Mouse (Mus musculus) hindbrain, embryonic 11.5 days (tissue): Measurements from ENCODE around the gene Med11. TPM values are rescaled to one million over a fixed set of nuclear protein-coding genes. Genes with fewer than 3 reads are reported as not detected.
"Not testable (repeated sequence)": the region's sequence is repeated elsewhere in the genome, so short reads cannot be mapped to it uniquely, and the experiment has no call there.

ENCODE experiments used
- ATAC-seq: fragments of 200-750 bp; cut with Nextera tagmentation; 2 replicates; pipeline ENCODE4 v1.8.0; 2017; ENCODE audit warnings: mild to moderate bottlenecking, moderate TSS enrichment, moderate library complexity; ENCODE audit not compliant: low FRiP score
- DNase-seq: peaks from one replicate; pipeline ENCODE4 v3.0.0-alpha.2; 2015; ENCODE audit warnings: low spot score
- H3K27ac ChIP-seq: fragments of 300-500 bp; sonication (generic); 2 replicates; pipeline ENCODE4 v1.5.1; 2014; ENCODE audit warnings: mild to moderate bottlenecking, low read depth, low read length
- H3K27me3 ChIP-seq: fragments of 300-500 bp; sonication (generic); 2 replicates; pipeline ENCODE4 v1.6.1; 2014; ENCODE audit warnings: mild to moderate bottlenecking, low read length, moderate library complexity, mixed read lengths; ENCODE audit not compliant: control insufficient read depth, insufficient read depth
- H3K36me3 ChIP-seq: fragments of 300-500 bp; sonication (generic); 2 replicates; pipeline ENCODE4 v1.6.1; 2014; ENCODE audit warnings: mild to moderate bottlenecking, low read length, moderate library complexity, mixed read lengths; ENCODE audit not compliant: control insufficient read depth, insufficient read depth
- H3K4me1 ChIP-seq: fragments of 300-500 bp; sonication (generic); replicated peaks from 2 replicates; pipeline ENCODE4 v1.6.1; 2014; ENCODE audit warnings: low read length, mixed read lengths; ENCODE audit not compliant: control insufficient read depth, insufficient read depth
- H3K4me2 ChIP-seq: fragments of 300-500 bp; sonication (generic); replicated peaks from 2 replicates; pipeline ENCODE4 v1.6.1; 2014; ENCODE audit warnings: mild to moderate bottlenecking, low read depth, low read length
- H3K4me3 ChIP-seq: fragments of 300-500 bp; sonication (generic); 2 replicates; pipeline ENCODE4 v1.5.1; 2014; ENCODE audit warnings: low read depth, low read length
- H3K9ac ChIP-seq: fragments of 300-500 bp; sonication (generic); 2 replicates; pipeline ENCODE4 v1.6.1; 2014; ENCODE audit warnings: low read depth, low read length
- H3K9me3 ChIP-seq: fragments of 300-500 bp; sonication (generic); 2 replicates; pipeline ENCODE4 v1.6.1; 2016; ENCODE audit warnings: low read length; ENCODE audit not compliant: control insufficient read depth
- whole genome bisulfite sequencing: fragments of 180-500 bp; shearing (Covaris S2); extraction: QIAGEN DNeasy Blood & Tissue Kit; methylation state at CpG from one replicate; pipeline ENCODE4 v1.1.7; 2014; 5-methylcytosine and 5-hydroxymethylcytosine counted together
- polyA plus RNA-seq: library from polyadenylated mRNA; unstranded; fragments of >200 nt; fragmentation: Nextera tagmentation; extraction: Ambion mirVana; gene quantifications from 2 replicates; pipeline ENCODE4 v1.2.1, GENCODE M21; 2014

The Med11 gene
- polyA plus RNA-seq, 1 experiment from 2014 or later = 40.2 TPM

DNA sequence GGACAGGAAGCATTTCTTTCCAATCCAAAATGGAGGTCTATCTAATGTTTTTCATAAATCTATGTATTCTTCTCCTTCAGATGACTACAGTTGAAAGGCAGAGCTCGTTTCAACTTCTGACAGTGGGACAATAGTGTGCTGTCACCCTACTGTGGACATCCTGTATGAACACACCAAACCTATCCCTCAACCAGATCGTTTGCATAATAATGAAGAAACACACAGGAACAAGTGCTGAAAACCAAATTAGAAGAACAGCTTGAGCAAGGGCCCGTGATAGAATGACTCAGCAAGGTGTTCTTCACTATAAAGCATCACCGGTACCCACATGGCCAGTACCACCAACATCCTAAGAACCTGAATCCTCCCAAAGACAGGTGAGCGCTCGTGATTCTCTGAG is 25.1 kb upstream of the Med11 start:
- not testable (repeated sequence) for H3K27ac ChIP-seq, H3K9ac ChIP-seq, H3K4me1 ChIP-seq, H3K36me3 ChIP-seq, DNase-seq, H3K4me3 ChIP-seq, H3K27me3 ChIP-seq, ATAC-seq, H3K9me3 ChIP-seq, H3K4me2 ChIP-seq
- WGBS = 77% methylated on average over 6 of the region's 6 CpGs

DNA sequence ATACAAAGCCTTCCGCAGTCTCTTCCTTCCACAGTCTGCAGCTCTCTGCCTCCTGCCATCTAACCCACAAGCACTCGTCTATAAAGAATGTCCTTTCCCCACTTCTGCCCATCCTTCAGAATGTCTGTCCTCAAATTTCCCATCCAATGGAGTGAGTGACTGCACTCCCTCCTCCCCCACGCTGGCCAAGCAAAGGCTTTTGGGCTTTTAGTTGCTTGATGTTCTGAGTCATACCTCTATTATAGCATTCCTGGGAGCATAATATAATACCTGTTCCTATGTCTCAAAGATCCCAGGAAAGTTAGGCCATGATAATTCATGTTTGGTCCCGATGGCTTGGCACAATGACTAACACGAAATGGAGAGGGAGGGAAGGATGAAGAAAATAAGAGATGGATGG is 20.1 kb upstream of the Med11 start:
- ATAC-seq (no peak), DNase-seq (no peak)
- H3K4me3 ChIP-seq = peak overlapping the region; percentile 88; the same call in 1 of the 2 replicates
- H3K9me3 ChIP-seq = no peaks in the 10 kb centered on the region
- H3K9ac ChIP-seq = peak overlapping the region; percentile 81; the same call in 1 of the 2 replicates
- H3K27ac ChIP-seq = peak overlapping the region; percentile 79
- H3K27me3 ChIP-seq = no peaks in the 10 kb centered on the region
- 35% methylated on average over 5 of the region's 5 CpGs for WGBS
- peak overlapping the region; percentile 38 for H3K4me2 ChIP-seq
- H3K4me1 ChIP-seq = 0 out of 2 replicates have a peak, but pooled peaks cover 4% of the 10 kb centered on the region
- H3K36me3 ChIP-seq = no peaks in the 10 kb centered on the region

DNA sequence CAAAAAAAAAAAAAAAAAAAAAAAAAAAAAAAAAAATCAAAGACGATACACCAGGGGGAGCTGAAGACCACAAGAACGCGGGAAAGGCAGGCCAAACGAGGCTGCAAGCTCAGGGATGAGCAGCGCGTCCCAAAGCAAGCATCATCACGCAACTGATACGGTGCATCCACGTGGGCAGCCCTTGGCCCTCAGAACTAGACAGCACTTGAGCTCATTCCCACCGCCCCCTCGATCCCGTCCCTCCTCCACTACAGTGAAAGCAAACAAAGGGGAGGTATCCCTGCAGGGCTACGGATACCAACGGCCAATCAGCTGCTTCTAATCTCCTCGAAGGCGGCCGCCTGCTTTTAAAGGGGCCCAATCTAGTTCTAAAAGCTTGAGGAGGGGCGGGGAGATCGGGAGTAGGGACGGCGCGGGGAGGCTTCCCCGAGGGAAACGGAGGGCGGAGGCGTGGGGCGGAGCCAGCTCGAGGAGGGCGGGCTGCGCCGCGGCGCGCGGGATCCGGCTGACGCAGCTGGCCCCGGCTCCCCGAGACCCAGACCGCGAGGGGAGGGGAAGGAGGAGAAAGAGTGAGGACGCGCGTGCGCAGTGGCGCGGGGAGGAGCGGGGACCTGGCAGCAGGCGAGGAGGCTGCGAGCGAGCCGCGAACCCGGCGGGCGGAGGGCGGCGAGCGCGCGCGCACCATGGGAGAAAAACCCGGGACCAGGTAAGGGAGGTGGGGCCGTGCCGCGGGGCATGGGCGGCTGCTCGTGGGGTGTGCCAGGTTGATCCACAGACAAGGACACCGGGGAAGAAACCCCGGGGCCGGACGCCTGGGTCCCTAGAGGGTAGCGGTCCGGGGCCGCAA is 19.4 kb upstream of the Med11 start, which contains the start of gene Arrb2:
Arrb2 (plus strand) TSS at position 588 of the 847 bp plus-strand sequence.
- peak; percentile 99 for DNase-seq
- Histone ChIP-seq H3K27me3 (no peaks in the 10 kb centered on the region), H3K27ac (peak within 1 kb of the TSS; percentile 79), H3K9me3 (no peaks in the 10 kb centered on the region), H3K4me3 (peak within 1 kb of the TSS; percentile 88), H3K36me3 (no peaks in the 10 kb centered on the region), H3K4me1 (0 out of 2 replicates have a peak, but pooled peaks cover 4% of the 10 kb centered on the region), H3K4me2 (peak within 1 kb of the TSS; percentile 70), H3K9ac (peak within 1 kb of the TSS; percentile 81)
- under 1% methylated on average over 74 of the region's 75 CpGs for whole genome bisulfite sequencing
- peak; percentile 93 for ATAC-seq

DNA sequence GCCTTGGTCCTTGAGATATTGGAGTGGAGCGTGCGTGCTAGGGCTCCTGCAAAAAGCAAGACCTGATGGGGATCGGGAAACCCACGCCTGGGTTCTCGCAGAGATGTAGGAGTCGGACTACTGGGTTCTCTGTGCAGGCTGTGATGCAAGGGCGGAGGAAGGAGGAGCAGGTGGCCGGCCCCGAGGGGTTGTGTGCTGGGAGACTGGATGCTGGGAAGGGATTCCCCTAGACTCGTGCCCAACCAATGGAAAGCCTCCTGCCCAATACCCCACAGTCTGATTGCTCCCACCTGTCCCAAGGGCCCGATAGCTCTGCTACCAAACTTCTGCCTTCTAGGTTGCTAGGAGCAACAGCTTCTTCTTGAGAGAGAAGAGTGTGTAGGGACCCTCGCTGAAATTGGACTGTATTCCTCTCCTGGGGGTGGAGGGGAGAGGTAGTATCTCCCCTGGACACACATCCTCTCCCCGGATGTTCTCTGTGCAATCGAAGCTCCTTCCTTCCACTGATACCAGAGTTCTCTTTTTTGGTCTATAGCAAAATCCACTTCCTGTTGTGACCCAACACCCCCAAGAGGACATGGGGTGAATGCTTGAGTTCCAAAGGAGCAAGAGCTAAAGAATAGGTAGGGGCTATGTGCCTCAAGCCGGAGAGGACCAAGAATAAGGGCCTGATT is 18.7 kb upstream of the Med11 start:
- Histone ChIP-seq H3K4me3 (peak overlapping the region; percentile 88), H3K27ac (peak overlapping the region; percentile 79), H3K9ac (peak overlapping the region; percentile 81), H3K4me1 (0 out of 2 replicates have a peak, but pooled peaks cover 4% of the 10 kb centered on the region), H3K27me3 (no peaks in the 10 kb centered on the region), H3K36me3 (no peaks in the 10 kb centered on the region), H3K4me2 (peak overlapping the region; percentile 70), H3K9me3 (no peaks in the 10 kb centered on the region)
- ATAC-seq = peak; percentile 60
- WGBS = 10% methylated on average over 15 of the region's 15 CpGs
- DNase-seq = no peak

DNA sequence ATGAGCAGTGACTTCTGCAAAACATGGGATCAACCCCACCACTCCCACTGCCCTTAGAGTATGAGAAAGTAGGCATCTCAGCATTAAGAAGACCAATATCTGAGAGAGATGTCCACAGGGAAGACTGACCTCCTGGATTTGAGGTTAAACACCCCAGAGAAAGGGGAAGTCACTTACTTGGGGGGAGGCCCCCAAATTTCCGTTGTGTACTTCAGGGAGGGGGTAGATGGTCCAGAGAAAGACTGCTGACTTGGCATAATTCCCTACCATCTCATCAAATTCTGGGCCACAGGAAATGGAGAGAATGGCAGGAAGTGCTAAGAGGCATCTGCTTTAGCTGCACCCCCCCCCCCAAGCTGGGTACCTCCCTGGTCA is 18.2 kb upstream of the Med11 start:
- H3K4me2 ChIP-seq = peak overlapping the region; percentile 70
- no peaks in the 10 kb centered on the region for H3K27me3 ChIP-seq
- H3K36me3 ChIP-seq = 0 out of 2 replicates have a peak, but pooled peaks cover 4% of the 10 kb centered on the region
- WGBS = 82% methylated on average over 1 of the region's 1 CpGs
- ATAC-seq (no peak), DNase-seq (no peak)
- H3K9ac ChIP-seq = peak overlapping the region; percentile 81
- 0 out of 2 replicates have a peak, but pooled peaks cover 4% of the 10 kb centered on the region for H3K4me1 ChIP-seq
- H3K27ac ChIP-seq = no peak overlapping the region
- peak overlapping the region; percentile 88 for H3K4me3 ChIP-seq
- H3K9me3 ChIP-seq = no peaks in the 10 kb centered on the region

DNA sequence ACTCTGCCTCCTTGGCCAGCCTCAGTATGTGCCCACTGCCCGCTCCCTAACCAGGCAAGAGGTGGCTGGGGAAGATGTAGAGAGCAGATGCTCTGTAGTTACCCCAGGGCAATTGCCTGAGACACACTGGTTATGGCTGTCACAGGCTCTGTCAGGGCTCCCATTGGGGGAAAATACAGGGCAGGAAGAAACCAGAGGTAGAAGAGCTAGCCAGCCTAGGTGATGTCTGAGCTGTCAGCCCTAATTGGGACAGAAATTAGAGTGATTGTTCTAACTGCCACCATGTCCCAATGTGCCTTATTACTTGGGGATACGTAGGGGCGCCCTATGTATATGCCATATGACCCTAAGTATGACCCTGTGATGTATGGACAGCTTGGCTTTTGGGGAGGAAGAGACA is 17.8 kb upstream of the Med11 start:
- Histone ChIP-seq H3K4me1 (0 out of 2 replicates have a peak, but pooled peaks cover 4% of the 10 kb centered on the region), H3K9ac (no peak overlapping the region), H3K27me3 (no peaks in the 10 kb centered on the region), H3K4me2 (peak overlapping the region; percentile 70), H3K36me3 (0 out of 2 replicates have a peak, but pooled peaks cover 6% of the 10 kb centered on the region), H3K9me3 (no peaks in the 10 kb centered on the region), H3K4me3 (no peak overlapping the region), H3K27ac (no peak overlapping the region)
- ATAC-seq (no peak), DNase-seq (no peak)
- 87% methylated on average over 3 of the region's 3 CpGs for WGBS

DNA sequence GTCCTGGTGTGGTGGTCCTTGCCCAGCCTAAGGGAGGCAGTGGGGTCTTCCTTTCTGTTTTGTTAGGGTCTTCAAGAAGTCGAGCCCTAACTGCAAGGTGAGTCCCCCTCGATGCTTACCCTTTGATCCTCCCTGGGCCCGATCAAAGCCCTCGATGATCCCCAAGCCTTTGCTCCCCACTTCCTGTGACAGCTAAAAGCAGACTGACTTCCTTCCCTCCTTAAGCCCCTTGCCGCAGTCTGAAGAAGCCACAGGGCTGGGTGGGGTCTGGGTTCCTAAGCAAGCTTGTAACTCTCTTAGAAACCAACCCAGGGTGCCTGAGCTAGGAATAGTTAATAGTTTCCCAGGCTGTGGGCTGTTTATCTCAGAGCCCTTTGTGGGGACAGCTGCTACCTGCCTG is 16.2 kb upstream of the Med11 start:
- H3K27me3 ChIP-seq = no peaks in the 10 kb centered on the region
- H3K36me3 ChIP-seq = 0 out of 2 replicates have a peak, but pooled peaks cover 9% of the 10 kb centered on the region
- WGBS = 70% methylated on average over 5 of the region's 5 CpGs

DNA sequence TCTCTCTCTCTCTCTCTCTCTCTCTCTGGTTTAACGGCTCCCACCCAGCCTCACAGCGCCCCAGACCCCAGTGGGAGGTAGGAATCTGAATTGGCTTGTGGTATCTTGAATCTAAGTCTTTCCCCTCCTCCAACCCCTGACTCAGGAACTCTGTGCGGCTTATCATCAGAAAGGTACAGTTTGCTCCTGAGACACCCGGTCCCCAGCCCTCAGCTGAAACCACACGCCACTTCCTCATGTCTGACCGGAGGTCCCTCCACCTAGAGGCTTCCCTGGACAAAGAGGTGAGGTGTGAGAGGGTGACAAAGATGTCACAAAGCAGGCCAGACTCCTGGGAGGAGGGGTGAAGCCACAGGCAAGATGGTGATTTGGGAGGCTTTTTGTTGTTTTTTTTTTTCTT is 14.3 kb upstream of the Med11 start:
- 82% methylated on average over 6 of the region's 6 CpGs for WGBS
- H3K9me3 ChIP-seq = no peaks in the 10 kb centered on the region
- no peak overlapping the region for H3K9ac ChIP-seq
- H3K4me1 ChIP-seq = 0 out of 2 replicates have a peak, but pooled peaks cover 4% of the 10 kb centered on the region
- no peak for DNase-seq
- H3K36me3 ChIP-seq = 0 out of 2 replicates have a peak, but pooled peaks cover 9% of the 10 kb centered on the region
- H3K27me3 ChIP-seq = no peaks in the 10 kb centered on the region
- H3K27ac ChIP-seq = no peak overlapping the region
- no peak overlapping the region for H3K4me3 ChIP-seq
- no peak overlapping the region for H3K4me2 ChIP-seq
- ATAC-seq = no peak

More for the DNA sequence above, 16.2 kb upstream of the Med11 start:
- Histone ChIP-seq H3K4me3 (no peak overlapping the region), H3K9ac (no peak overlapping the region), H3K9me3 (no peaks in the 10 kb centered on the region), H3K4me1 (0 out of 2 replicates have a peak, but pooled peaks cover 4% of the 10 kb centered on the region), H3K27ac (no peak overlapping the region), H3K4me2 (no peak overlapping the region)
- DNase-seq = no peak
- ATAC-seq = no peak
